Mouse (Mus musculus): ENCODE results near the gene Ncam1. TPM values are rescaled to one million over a fixed set of nuclear protein-coding genes. Genes with fewer than 3 reads are reported as not detected.

Ncam1 gene
- polyA plus RNA-seq (2015; fragmentation: Nextera tagmentation; extraction: Ambion mirVana) = 432 and 461 TPM in 2 replicates

- under 1% methylated on average over 22 of the region's 23 CpGs for WGBS
- ATAC-seq = peak; percentile 79
- peaks cover 30% of the 10 kb centered on the region for H3K4me1 ChIP-seq (replicated peaks)
- 0 out of 2 replicates have a peak, but pooled peaks cover 3% of the 10 kb centered on the region for H3K27me3 ChIP-seq
- H3K36me3 ChIP-seq = no peaks in the 10 kb centered on the region
- H3K4me3 ChIP-seq (replicated peaks) = peak within 1 kb of the TSS; percentile 99
- peak within 1 kb of the TSS; percentile 99 for H3K9ac ChIP-seq (replicated peaks)
- peak within 1 kb of the TSS; percentile 78 for H3K4me2 ChIP-seq (replicated peaks)
- no peaks in the 10 kb centered on the region for H3K9me3 ChIP-seq
- peak within 1 kb of the TSS; percentile 99 for H3K27ac ChIP-seq
Observed at GRCm38 (mm10) chr9:49798806-49799205, at the start of gene Ncam1. Gene Ncam1, minus strand, starts transcription at chr9:49798925.

- WGBS = 71% methylated on average over 1 of the region's 1 CpGs
- Histone ChIP-seq H3K27me3 (no peaks in the 10 kb centered on the region), H3K4me1 (replicated peaks) (no peaks in the 10 kb centered on the region; the same call in 1 of the 2 replicates), H3K9me3 (no peaks in the 10 kb centered on the region), H3K9ac (replicated peaks) (no peak overlapping the region), H3K4me2 (replicated peaks) (no peak overlapping the region), H3K27ac (no peak overlapping the region), H3K36me3 (no peaks in the 10 kb centered on the region), H3K4me3 (replicated peaks) (no peak overlapping the region)
- ATAC-seq = no peak
Observed at GRCm38 (mm10) chr9:49834013-49834412, 35.3 kb upstream of the Ncam1 start.

GRCm38 (mm10) chr9:49827671-49828070, 28.9 kb upstream of the Ncam1 start:
- ATAC-seq = no peak
- WGBS = 94% methylated on average over 8 of the region's 8 CpGs
- H3K36me3 ChIP-seq = no peaks in the 10 kb centered on the region

GRCm38 (mm10) chr9:49816115-49816650, 17.5 kb upstream of the Ncam1 start:
- Histone ChIP-seq H3K4me2 (replicated peaks) (no peak overlapping the region), H3K9ac (replicated peaks) (no peak overlapping the region), H3K4me3 (replicated peaks) (no peak overlapping the region), H3K27ac (no peak overlapping the region), H3K27me3 (no peaks in the 10 kb centered on the region), H3K36me3 (no peaks in the 10 kb centered on the region), H3K9me3 (no peaks in the 10 kb centered on the region), H3K4me1 (replicated peaks) (0 out of 2 replicates have a peak, but pooled peaks cover 6% of the 10 kb centered on the region)
- WGBS = 78% methylated on average over 10 of the region's 10 CpGs
- no peak for ATAC-seq

More at GRCm38 (mm10) chr9:49827671-49828070, 28.9 kb upstream of the Ncam1 start:
- Histone ChIP-seq H3K27ac (no peak overlapping the region), H3K27me3 (no peaks in the 10 kb centered on the region), H3K9ac (replicated peaks) (no peak overlapping the region), H3K4me2 (replicated peaks) (no peak overlapping the region), H3K4me1 (replicated peaks) (no peaks in the 10 kb centered on the region; the same call in 1 of the 2 replicates), H3K9me3 (no peaks in the 10 kb centered on the region), H3K4me3 (replicated peaks) (no peak overlapping the region)

GRCm38 (mm10) chr9:49814442-49814841, 15.7 kb upstream of the Ncam1 start:
- H3K4me1 ChIP-seq (replicated peaks) = 0 out of 2 replicates have a peak, but pooled peaks cover 6% of the 10 kb centered on the region
- no peak overlapping the region for H3K4me2 ChIP-seq (replicated peaks)
- H3K4me3 ChIP-seq (replicated peaks) = no peak overlapping the region
- ATAC-seq = no peak
- H3K9ac ChIP-seq (replicated peaks) = no peak overlapping the region
- no peak overlapping the region for H3K27ac ChIP-seq
- H3K36me3 ChIP-seq = no peaks in the 10 kb centered on the region
- H3K9me3 ChIP-seq = no peaks in the 10 kb centered on the region
- 90% methylated on average over 2 of the region's 2 CpGs for WGBS
- no peaks in the 10 kb centered on the region for H3K27me3 ChIP-seq

GRCm38 (mm10) chr9:49803222-49803621, 4.5 kb upstream of the Ncam1 start:
- Histone ChIP-seq H3K9ac (replicated peaks) (no peak overlapping the region), H3K4me1 (replicated peaks) (peaks cover 4% of the 10 kb centered on the region), H3K9me3 (no peaks in the 10 kb centered on the region), H3K4me3 (replicated peaks) (no peak overlapping the region), H3K4me2 (replicated peaks) (no peak overlapping the region), H3K27me3 (0 out of 2 replicates have a peak, but pooled peaks cover 3% of the 10 kb centered on the region), H3K27ac (no peak overlapping the region), H3K36me3 (no peaks in the 10 kb centered on the region)
- no peak for ATAC-seq
- 78% methylated on average over 3 of the region's 3 CpGs for WGBS

- no peaks in the 10 kb centered on the region for H3K9me3 ChIP-seq
- H3K27me3 ChIP-seq = 0 out of 2 replicates have a peak, but pooled peaks cover 3% of the 10 kb centered on the region
- H3K4me2 ChIP-seq (replicated peaks) = peak overlapping the region; percentile 78
- H3K4me1 ChIP-seq (replicated peaks) = peaks cover 38% of the 10 kb centered on the region
- H3K27ac ChIP-seq = peak overlapping the region; percentile 99
- peak overlapping the region; percentile 99 for H3K9ac ChIP-seq (replicated peaks)
- peak overlapping the region; percentile 99 for H3K4me3 ChIP-seq (replicated peaks)
- ATAC-seq = peak; percentile 79
- WGBS = under 1% methylated on average over 58 of the region's 58 CpGs
- H3K36me3 ChIP-seq = no peaks in the 10 kb centered on the region
Observed at GRCm38 (mm10) chr9:49797821-49798571, 729 bp downstream of the Ncam1 start.

GRCm38 (mm10) chr9:49797508-49797820, 1.3 kb downstream of the Ncam1 start:
- Histone ChIP-seq H3K27me3 (0 out of 2 replicates have a peak, but pooled peaks cover 3% of the 10 kb centered on the region), H3K9me3 (no peaks in the 10 kb centered on the region), H3K4me1 (replicated peaks) (peaks cover 43% of the 10 kb centered on the region), H3K27ac (peak overlapping the region; percentile 99), H3K4me3 (replicated peaks) (peak overlapping the region; percentile 99), H3K4me2 (replicated peaks) (peak overlapping the region; percentile 78), H3K9ac (replicated peaks) (peak overlapping the region; percentile 99), H3K36me3 (no peaks in the 10 kb centered on the region)
- ATAC-seq = no peak
- 2% methylated on average over 14 of the region's 15 CpGs for WGBS

- H3K27me3 ChIP-seq = 0 out of 2 replicates have a peak, but pooled peaks cover 3% of the 10 kb centered on the region
- H3K9me3 ChIP-seq = no peaks in the 10 kb centered on the region
- WGBS = under 1% methylated on average over 52 of the region's 52 CpGs
- ATAC-seq = peak; percentile 86
- peaks cover 49% of the 10 kb centered on the region for H3K4me1 ChIP-seq (replicated peaks)
- peak overlapping the region; percentile 78 for H3K4me2 ChIP-seq (replicated peaks)
- peak overlapping the region; percentile 99 for H3K27ac ChIP-seq
- no peaks in the 10 kb centered on the region for H3K36me3 ChIP-seq
- H3K9ac ChIP-seq (replicated peaks) = peak overlapping the region; percentile 99
- H3K4me3 ChIP-seq (replicated peaks) = peak overlapping the region; percentile 99
Observed at GRCm38 (mm10) chr9:49796618-49797507, 1.9 kb downstream of the Ncam1 start.

GRCm38 (mm10) chr9:49795881-49796280, 2.8 kb downstream of the Ncam1 start:
- Histone ChIP-seq H3K4me2 (replicated peaks) (peak overlapping the region; percentile 78), H3K9ac (replicated peaks) (no peak overlapping the region), H3K9me3 (no peaks in the 10 kb centered on the region), H3K27me3 (no peaks in the 10 kb centered on the region), H3K27ac (no peak overlapping the region), H3K36me3 (no peaks in the 10 kb centered on the region), H3K4me3 (replicated peaks) (peak overlapping the region; percentile 99), H3K4me1 (replicated peaks) (peaks cover 56% of the 10 kb centered on the region)
- WGBS = 40% methylated on average over 5 of the region's 5 CpGs
- no peak for ATAC-seq

GRCm38 (mm10) chr9:49793987-49794550, 4.7 kb downstream of the Ncam1 start:
- 59% methylated on average over 6 of the region's 6 CpGs for WGBS

More at GRCm38 (mm10) chr9:49793987-49794550, 4.7 kb downstream of the Ncam1 start:
- Histone ChIP-seq H3K9ac (replicated peaks) (no peak overlapping the region), H3K4me2 (replicated peaks) (no peak overlapping the region; the same call in 1 of the 2 replicates), H3K9me3 (no peaks in the 10 kb centered on the region), H3K36me3 (no peaks in the 10 kb centered on the region), H3K27ac (no peak overlapping the region), H3K4me1 (replicated peaks) (peaks cover 58% of the 10 kb centered on the region), H3K27me3 (no peaks in the 10 kb centered on the region), H3K4me3 (replicated peaks) (no peak overlapping the region)
- no peak for ATAC-seq

Data from midbrain, embryonic 13.5 days (tissue).